Mouse (Mus musculus): ENCODE data around the gene C5ar2.

C5ar2 gene

GRCm38 (mm10) chr7:16197166-16197565 lies 46.8 kb downstream of the C5ar2 start:
- DNase-seq (ENCODE audit: low spot score) = no peak

GRCm38 (mm10) chr7:16196616-16197015 lies 47.3 kb downstream of the C5ar2 start:
- no peak for DNase-seq (ENCODE audit: low spot score)

GRCm38 (mm10) chr7:16193702-16194101 lies 50.3 kb downstream of the C5ar2 start:
- no peak for DNase-seq (ENCODE audit: low spot score)

- DNase-seq (ENCODE audit: low spot score) = peak; percentile 48
Measured at GRCm38 (mm10) chr7:16192315-16192714, 51.6 kb downstream of the C5ar2 start.

GRCm38 (mm10) chr7:16187494-16187893 lies 56.5 kb downstream of the C5ar2 start:
- no peak for DNase-seq (ENCODE audit: low spot score)

Measured in spleen, adult 12 weeks (tissue).